Mouse (Mus musculus) forebrain, embryonic 15.5 days (tissue): ENCODE data around the gene Nup188. TPM values are rescaled to one million over a fixed set of nuclear protein-coding genes. Genes with fewer than 3 reads are reported as not detected.
A peak's percentile ranks its signal among the peaks of the same experiment; 100 is the strongest.

Experiments used
- ATAC-seq: fragments of 200-750 bp; cut with Nextera tagmentation; replicated peaks from 2 replicates; pipeline ENCODE4 v1.8.0; 2017; ENCODE audit warnings: mild to moderate bottlenecking, moderate TSS enrichment, moderate library complexity
- H3K27ac ChIP-seq: fragments of 300-500 bp; sonication (generic); replicated peaks from 2 replicates; pipeline ENCODE4 v1.5.1; 2015; ENCODE audit warnings: mild to moderate bottlenecking, inconsistent platforms
- H3K27me3 ChIP-seq: fragments of 300-500 bp; sonication (generic); 2 replicates; pipeline ENCODE4 v1.6.1; 2015; ENCODE audit warnings: inconsistent platforms
- H3K36me3 ChIP-seq: fragments of 300-500 bp; sonication (generic); 2 replicates; pipeline ENCODE4 v1.6.1; 2015; ENCODE audit warnings: mild to moderate bottlenecking, inconsistent platforms
- H3K4me1 ChIP-seq: fragments of 300-500 bp; sonication (generic); 2 replicates; pipeline ENCODE4 v1.6.1; 2015; ENCODE audit warnings: inconsistent platforms
- H3K4me2 ChIP-seq: fragments of 300-500 bp; sonication (generic); replicated peaks from 2 replicates; pipeline ENCODE4 v1.6.1; 2015; ENCODE audit warnings: mild to moderate bottlenecking, inconsistent platforms
- H3K4me3 ChIP-seq: fragments of 300-500 bp; sonication (generic); 2 replicates; pipeline ENCODE4 v1.5.1; 2015; ENCODE audit warnings: mild to moderate bottlenecking, inconsistent platforms
- H3K9ac ChIP-seq: fragments of 300-500 bp; sonication (generic); replicated peaks from 2 replicates; pipeline ENCODE4 v1.6.1; 2015; ENCODE audit warnings: mild to moderate bottlenecking, inconsistent platforms
- H3K9me3 ChIP-seq: fragments of 300-500 bp; sonication (generic); 2 replicates; pipeline ENCODE4 v1.6.1; 2016; ENCODE audit warnings: inconsistent platforms
- WGBS: fragments of 180-500 bp; shearing (Covaris S2); methylation state at CpG from one replicate; pipeline ENCODE4 v1.1.7; 2015; ENCODE audit warnings: mixed read lengths; 5-methylcytosine and 5-hydroxymethylcytosine counted together
- polyA plus RNA-seq: library from polyadenylated mRNA; unstranded; fragments of >200 nt; fragmentation: Nextera tagmentation; extraction: Ambion mirVana; gene quantifications from 2 replicates; pipeline ENCODE4 v1.2.1, GENCODE M21; 2015

Gene Nup188
- polyA plus RNA-seq, 1 experiment from 2014 or later: 23.5 TPM

GRCm38 (mm10) chr2:30259131-30260064, 26.8 kb upstream of the Nup188 start:
- H3K4me2 ChIP-seq: no peak overlapping the region
- no peak overlapping the region for H3K9ac ChIP-seq
- no peak overlapping the region for H3K27ac ChIP-seq
- H3K4me1 ChIP-seq: peaks cover 31% of the 10 kb centered on the region
- no peak for ATAC-seq
- H3K9me3 ChIP-seq: no peaks in the 10 kb centered on the region
- H3K36me3 ChIP-seq: peaks cover 83% of the 10 kb centered on the region
- 90% methylated on average over 15 of the region's 15 CpGs for WGBS
- H3K4me3 ChIP-seq: no peak overlapping the region
- H3K27me3 ChIP-seq: no peaks in the 10 kb centered on the region

DNA sequence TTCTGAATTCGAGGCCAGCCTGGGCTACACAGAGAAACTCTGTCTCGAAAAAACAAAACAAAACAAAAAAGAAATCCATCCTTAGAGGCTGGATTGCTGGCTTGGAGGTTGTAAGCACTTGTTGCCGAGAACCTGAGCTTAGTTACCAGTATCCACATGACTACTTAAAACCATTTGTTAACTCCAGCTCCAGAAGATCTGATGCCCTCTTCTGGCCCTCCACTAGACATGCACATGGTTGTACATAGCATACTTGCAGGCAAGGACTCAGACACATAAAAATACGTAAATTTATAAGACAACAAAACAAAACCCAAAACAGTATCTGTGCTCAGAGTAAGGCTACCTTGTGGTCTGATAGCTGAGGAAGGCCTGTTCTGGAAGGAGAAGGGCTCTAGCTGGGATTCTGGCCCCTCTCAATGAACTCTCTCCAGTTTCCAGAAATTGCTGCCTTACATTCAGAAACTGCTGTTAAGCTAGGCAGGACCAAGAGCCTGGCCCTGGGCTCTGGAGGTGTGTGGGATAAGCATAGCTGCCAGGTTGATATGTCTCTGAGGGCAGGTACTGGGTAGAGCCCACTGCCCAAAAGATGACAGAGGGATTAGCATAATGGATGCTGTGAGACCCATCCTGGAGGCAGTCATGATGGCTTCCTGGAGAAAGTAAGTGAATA, 25.0 kb upstream of the Nup188 start:
- WGBS: 87% methylated on average over 4 of the region's 4 CpGs
- H3K27me3 ChIP-seq: no peaks in the 10 kb centered on the region
- H3K36me3 ChIP-seq: peaks cover 73% of the 10 kb centered on the region
- H3K9ac ChIP-seq: no peak overlapping the region
- H3K9me3 ChIP-seq: no peaks in the 10 kb centered on the region
- H3K4me1 ChIP-seq: peaks cover 46% of the 10 kb centered on the region
- no peak for ATAC-seq
- no peak overlapping the region for H3K4me3 ChIP-seq
- no peak overlapping the region; the same call in 1 of the 2 replicates for H3K27ac ChIP-seq
- no peak overlapping the region for H3K4me2 ChIP-seq

DNA sequence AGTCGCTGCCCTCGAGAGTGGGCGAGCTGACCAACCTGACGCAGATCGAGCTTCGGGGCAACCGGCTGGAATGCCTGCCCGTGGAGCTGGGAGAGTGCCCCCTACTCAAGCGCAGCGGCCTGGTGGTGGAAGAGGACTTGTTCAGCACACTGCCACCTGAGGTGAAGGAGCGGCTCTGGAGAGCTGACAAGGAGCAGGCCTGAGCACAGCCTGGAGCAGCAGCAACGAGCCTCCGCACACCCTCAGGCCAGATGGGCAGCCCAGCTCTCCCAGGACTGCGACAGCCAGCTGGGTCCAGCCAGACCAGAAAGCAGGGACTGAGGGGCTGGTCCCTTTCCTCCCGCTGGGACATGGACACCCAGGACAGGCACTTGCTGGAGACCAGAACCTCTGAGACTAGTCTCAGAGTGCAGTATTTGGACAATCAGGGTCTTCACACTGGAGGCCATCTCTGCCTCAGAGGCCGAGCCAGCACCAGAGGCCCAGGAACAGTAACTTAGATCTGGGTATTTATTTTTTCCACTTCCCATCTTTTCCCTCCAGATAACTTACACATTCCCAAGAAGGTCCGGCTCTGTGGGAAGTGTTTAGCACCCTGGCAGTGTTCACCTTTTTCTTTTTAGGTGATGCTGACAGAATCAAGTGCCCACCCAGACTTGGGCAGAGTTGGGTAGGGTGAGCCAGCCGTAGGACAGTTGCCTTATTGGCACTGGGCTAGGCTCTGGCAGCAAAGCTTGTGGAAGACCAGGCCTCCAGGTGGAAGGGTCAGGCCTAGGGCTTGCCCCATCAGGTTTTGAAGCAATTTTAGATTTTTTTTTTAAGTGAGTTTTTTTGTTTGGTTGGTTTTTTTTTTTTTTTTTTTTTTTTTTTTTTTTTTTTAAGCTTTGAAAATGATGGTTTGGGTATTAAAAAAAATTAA, 24.0 kb upstream of the Nup188 start:
- peak overlapping the region; percentile 79 for H3K27ac ChIP-seq
- H3K4me2 ChIP-seq: no peak overlapping the region
- no peak overlapping the region for H3K9ac ChIP-seq
- WGBS: 90% methylated on average over 18 of the region's 18 CpGs
- no peaks in the 10 kb centered on the region for H3K9me3 ChIP-seq
- ATAC-seq: no peak
- no peak overlapping the region for H3K4me3 ChIP-seq
- no peaks in the 10 kb centered on the region for H3K27me3 ChIP-seq
- peaks cover 51% of the 10 kb centered on the region for H3K4me1 ChIP-seq
- H3K36me3 ChIP-seq: peaks cover 63% of the 10 kb centered on the region

DNA sequence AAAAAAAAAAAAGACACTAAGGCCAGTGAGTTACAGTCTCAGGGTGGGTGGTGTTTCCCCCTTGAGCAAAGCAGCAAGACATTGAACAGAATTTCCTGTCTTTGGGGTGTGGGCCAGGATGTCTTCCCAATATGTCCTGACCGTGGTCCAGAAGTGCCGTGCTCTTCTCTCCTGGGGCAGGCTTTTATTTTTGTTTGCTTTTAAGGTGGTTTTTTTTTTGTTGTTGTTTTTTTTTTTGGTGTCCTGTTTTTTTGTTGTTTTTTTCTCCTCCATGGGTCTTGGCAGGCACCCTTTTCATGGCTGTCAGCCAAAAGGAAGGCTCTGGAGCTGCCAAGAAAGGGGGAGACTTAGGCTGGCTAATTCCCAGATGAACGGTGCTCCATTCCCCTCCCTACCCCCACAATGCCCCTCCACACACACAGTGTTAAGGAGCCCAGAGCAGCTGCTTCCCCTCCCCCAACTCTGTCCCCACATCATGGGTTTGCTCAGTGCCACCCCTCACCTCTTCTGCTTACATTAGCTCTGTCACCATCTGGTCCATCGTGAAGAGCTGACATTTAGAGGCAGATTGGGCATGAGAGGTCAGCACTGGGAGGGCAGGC, 23.3 kb upstream of the Nup188 start:
- Histone ChIP-seq H3K27ac (peak overlapping the region; percentile 79), H3K9me3 (no peaks in the 10 kb centered on the region), H3K4me3 (no peak overlapping the region), H3K27me3 (no peaks in the 10 kb centered on the region), H3K36me3 (peaks cover 56% of the 10 kb centered on the region), H3K4me2 (no peak overlapping the region), H3K9ac (no peak overlapping the region), H3K4me1 (peaks cover 51% of the 10 kb centered on the region)
- ATAC-seq: peak; percentile 81
- 28% methylated on average over 4 of the region's 4 CpGs for whole genome bisulfite sequencing

DNA sequence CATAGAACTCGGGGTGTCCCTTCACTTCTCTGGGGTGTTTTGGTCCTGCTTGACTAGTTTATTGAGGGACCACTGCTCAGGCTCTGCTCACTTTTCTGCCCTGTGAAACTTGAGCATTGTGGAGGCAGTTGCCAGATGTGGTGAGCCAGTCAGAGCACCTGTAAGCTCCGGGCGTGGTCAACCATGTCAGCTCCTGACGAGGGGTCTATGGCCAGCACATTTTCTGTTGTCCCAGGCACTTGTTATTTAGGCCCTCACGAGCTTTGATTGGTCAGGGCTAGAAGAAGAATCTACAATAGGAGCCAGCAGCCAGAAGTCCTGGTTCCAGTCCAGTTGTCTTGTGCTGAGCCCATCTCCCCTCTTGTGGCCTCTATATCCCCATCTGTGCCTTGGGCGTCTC, 22.4 kb upstream of the Nup188 start:
- no peak overlapping the region for H3K4me3 ChIP-seq
- H3K4me1 ChIP-seq: peaks cover 51% of the 10 kb centered on the region
- no peaks in the 10 kb centered on the region for H3K9me3 ChIP-seq
- no peak for ATAC-seq
- H3K36me3 ChIP-seq: peaks cover 50% of the 10 kb centered on the region
- WGBS: 90% methylated on average over 6 of the region's 6 CpGs
- H3K4me2 ChIP-seq: no peak overlapping the region
- no peak overlapping the region for H3K9ac ChIP-seq
- H3K27me3 ChIP-seq: no peaks in the 10 kb centered on the region
- peak overlapping the region; percentile 79; the same call in 1 of the 2 replicates for H3K27ac ChIP-seq

DNA sequence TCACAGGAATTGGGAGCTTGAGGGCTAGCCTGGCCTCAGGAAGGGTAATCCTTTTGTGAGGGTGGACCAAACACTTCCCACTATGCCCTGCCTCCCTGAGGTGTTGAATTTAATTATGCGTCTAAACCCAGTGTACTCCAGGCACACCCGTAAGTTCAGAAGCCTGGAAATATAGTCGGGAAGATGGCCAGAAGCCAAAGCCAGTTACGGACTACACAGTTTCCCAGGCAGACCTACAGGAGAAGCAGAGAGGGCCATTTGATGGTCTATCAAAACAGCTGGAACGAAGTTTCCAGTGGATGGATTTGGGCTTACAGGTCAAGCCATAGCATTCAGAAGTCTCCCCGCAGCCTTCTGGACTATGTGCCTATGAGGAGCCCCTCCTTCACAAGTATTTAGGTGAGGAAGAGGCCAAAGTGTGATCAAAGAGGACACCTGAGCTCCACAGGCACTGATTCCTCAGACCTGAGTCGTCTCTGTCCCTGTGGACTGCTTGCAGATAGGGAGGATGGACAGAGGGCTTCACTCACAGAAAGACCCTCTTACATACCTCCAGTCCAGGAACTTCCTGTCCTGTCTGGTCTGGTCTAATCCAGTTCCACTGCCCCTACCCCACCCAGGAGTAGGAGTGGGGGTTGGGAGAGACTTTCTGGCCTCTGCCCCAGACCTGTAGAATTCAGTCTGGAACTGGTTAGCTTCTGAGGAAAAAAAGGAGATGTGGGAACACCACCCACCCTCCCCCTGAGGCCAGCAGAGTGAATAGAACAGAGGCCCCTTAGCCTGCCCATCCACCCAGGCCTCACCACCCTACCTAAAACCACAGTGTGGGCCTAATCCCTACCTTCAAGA, 21.3 kb upstream of the Nup188 start:
- H3K27ac ChIP-seq: peak overlapping the region; percentile 67; the same call in 1 of the 2 replicates
- 60% methylated on average over 7 of the region's 7 CpGs for WGBS
- no peaks in the 10 kb centered on the region for H3K27me3 ChIP-seq
- no peak overlapping the region for H3K9ac ChIP-seq
- peaks cover 51% of the 10 kb centered on the region for H3K4me1 ChIP-seq
- no peak overlapping the region for H3K4me2 ChIP-seq
- no peak for ATAC-seq
- peaks cover 40% of the 10 kb centered on the region for H3K36me3 ChIP-seq
- H3K4me3 ChIP-seq: no peak overlapping the region
- no peaks in the 10 kb centered on the region for H3K9me3 ChIP-seq

GRCm38 (mm10) chr2:30265767-30266253, 20.4 kb upstream of the Nup188 start, which contains the start of gene Phyhd1:
Phyhd1 (plus strand) TSS chr2:30266203.
- ATAC-seq: no peak
- Histone ChIP-seq H3K36me3 (peaks cover 31% of the 10 kb centered on the region), H3K9ac (peak within 1 kb of the TSS; percentile 14; the same call in 1 of the 2 replicates), H3K4me2 (no peak within 1 kb of the TSS), H3K4me3 (no peak within 1 kb of the TSS), H3K27me3 (no peaks in the 10 kb centered on the region), H3K9me3 (no peaks in the 10 kb centered on the region), H3K27ac (peak within 1 kb of the TSS; percentile 67), H3K4me1 (peaks cover 51% of the 10 kb centered on the region)
- WGBS: 37% methylated on average over 5 of the region's 5 CpGs

DNA sequence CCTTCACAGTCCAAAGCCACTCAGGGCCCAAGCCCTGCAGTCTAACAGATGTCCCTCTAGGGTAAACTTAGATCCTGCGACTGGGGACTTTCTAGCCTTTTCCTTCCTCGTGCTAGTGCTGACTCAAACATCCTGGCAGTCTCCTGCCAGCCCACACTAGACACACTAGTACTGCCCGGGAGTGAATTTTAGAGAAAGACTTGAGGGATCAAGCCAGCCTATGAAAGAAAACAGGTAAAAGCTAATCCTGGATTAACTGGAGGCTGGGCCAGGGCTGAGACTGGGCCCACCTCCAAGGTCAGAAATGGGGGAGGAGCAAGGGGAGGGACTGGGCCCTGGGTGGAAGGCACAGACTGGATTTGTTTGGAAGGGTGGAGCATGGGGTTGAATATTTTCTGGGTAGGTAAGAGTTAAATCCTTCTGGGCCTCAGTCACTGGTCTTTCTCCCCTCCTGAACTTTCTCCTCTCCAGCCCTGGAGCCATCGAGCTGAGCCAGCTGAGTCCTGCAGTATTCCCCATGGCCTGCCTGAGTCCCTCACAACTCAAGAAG, 19.7 kb upstream of the Nup188 start:
- H3K27ac ChIP-seq: peak overlapping the region; percentile 67
- ATAC-seq: no peak
- no peaks in the 10 kb centered on the region for H3K27me3 ChIP-seq
- peaks cover 28% of the 10 kb centered on the region for H3K36me3 ChIP-seq
- WGBS: 6% methylated on average over 4 of the region's 4 CpGs
- no peak overlapping the region for H3K9ac ChIP-seq
- H3K9me3 ChIP-seq: no peaks in the 10 kb centered on the region
- H3K4me2 ChIP-seq: no peak overlapping the region
- H3K4me3 ChIP-seq: no peak overlapping the region
- peaks cover 49% of the 10 kb centered on the region for H3K4me1 ChIP-seq

- Histone ChIP-seq H3K4me1 (peaks cover 40% of the 10 kb centered on the region), H3K9ac (no peak overlapping the region), H3K4me2 (no peak overlapping the region), H3K27ac (no peak overlapping the region), H3K9me3 (no peaks in the 10 kb centered on the region), H3K27me3 (no peaks in the 10 kb centered on the region), H3K36me3 (peaks cover 23% of the 10 kb centered on the region), H3K4me3 (no peak overlapping the region)
- ATAC-seq: no peak
- 93% methylated on average over 2 of the region's 2 CpGs for WGBS
Measured at GRCm38 (mm10) chr2:30267466-30267865, 18.7 kb upstream of the Nup188 start.

DNA sequence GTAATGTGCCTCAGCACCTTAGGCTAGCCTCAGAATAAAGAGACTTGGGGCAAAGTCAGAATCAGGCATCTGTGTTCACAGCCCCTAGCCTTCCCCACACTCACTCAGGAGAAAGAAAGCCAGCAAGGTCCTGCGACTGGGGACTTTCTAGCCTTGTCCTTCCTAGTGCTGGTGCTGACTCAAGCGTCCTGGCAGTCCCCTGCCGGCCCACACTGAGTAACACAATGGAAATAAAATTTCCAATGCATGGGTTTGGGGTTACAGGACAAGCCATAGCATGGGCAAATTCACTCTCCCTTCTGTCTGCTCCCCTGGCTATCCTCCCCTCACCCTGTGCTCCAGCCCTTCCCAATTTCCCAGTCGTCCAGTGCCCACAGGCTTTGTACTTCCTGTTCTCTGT, 17.8 kb upstream of the Nup188 start:
- no peak overlapping the region for H3K9ac ChIP-seq
- no peaks in the 10 kb centered on the region for H3K9me3 ChIP-seq
- H3K36me3 ChIP-seq: peaks cover 19% of the 10 kb centered on the region
- H3K27me3 ChIP-seq: no peaks in the 10 kb centered on the region
- 62% methylated on average over 4 of the region's 4 CpGs for WGBS
- no peak overlapping the region for H3K4me3 ChIP-seq
- no peak for ATAC-seq
- peaks cover 31% of the 10 kb centered on the region for H3K4me1 ChIP-seq
- no peak overlapping the region for H3K27ac ChIP-seq
- H3K4me2 ChIP-seq: no peak overlapping the region
